Mouse (Mus musculus): Measurements from ENCODE around the gene Tas2r119.
"Not testable (repeated sequence)": the region's sequence is repeated elsewhere in the genome, so short reads cannot be mapped to it uniquely, and the experiment has no call there.

Tas2r119 gene

DNA sequence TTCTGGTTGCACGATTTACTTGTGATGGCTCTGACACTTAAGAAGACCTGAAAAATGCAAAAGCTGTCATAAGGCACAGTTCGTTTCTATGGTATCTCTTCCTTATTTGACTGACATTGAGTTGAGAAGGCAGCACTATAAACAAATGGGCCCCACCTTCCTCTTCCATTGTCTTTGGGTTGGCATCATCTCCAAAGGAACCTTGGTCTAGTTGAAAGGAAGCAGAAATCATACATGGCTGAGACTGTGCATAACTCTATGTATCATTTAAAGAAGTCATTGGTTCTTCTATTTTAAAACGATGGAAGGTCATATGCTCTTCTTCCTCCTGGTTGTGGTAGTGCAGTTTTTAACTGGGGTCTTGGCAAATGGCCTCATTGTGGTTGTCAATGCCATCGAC is at the start of gene Tas2r119:
Gene Tas2r119, plus strand, starts transcription at position 301 of the 400 bp plus-strand sequence.
- no peak for DNase-seq

DNA sequence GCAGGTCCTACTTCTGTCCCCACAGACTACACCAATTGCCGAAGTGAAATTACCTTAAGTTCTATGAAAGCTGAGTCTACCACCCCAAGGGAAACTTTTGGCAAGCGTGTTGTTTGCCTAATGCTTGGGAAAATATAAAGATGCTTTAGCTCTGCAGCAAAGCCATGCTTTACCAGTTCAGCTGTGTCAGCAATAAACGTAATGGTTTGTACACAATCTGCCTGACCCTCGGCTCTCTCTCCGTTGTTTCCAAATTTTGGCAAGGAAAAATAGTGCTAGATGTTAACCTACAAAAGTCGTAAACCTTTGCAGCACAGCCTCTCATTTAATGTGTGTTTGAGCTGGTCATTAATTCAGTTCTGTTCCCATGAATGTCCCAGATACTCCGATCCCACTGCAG is 44.8 kb upstream of the Tas2r119 start:
- no peak for DNase-seq

DNA sequence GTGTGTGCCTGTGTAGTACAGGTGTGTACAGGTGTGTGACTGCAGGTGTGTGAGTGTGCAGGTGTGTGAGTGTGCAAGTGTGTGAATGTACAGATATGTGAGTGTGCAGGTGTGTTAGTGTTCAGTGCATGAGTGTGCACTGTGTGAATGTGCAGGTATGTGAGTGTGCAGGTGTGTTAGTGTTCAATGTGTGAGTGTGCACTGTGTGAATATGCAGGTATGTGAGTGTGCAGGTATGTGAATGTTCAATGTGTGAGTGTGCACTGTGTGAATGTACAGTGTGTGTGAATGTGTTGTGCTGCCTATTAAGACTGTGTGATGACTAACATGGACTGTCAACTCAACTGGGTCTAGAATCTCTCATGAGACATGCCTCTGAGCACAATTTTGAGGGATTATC is 35.4 kb upstream of the Tas2r119 start:
- DNase-seq = no peak

DNA sequence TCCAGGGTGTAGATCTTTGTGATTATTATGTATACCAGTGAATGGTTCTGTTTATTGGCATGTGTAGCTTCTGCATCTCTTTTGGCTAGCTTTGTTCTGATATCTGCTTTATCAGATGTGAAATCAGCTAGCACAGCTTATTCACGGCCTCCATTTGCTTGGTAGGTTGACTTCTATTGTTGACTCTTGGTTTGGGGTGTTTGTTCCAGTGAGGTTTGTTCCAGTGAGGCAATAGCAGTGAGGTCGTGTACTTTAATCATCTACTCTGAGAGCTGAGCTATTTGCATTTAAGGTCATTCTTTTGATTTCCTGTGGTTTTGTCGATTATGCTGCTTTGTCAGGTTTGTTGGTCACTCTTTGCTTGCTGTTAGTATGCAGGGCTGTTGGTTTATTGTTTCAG is 32.8 kb upstream of the Tas2r119 start:
- no peak for DNase-seq

DNA sequence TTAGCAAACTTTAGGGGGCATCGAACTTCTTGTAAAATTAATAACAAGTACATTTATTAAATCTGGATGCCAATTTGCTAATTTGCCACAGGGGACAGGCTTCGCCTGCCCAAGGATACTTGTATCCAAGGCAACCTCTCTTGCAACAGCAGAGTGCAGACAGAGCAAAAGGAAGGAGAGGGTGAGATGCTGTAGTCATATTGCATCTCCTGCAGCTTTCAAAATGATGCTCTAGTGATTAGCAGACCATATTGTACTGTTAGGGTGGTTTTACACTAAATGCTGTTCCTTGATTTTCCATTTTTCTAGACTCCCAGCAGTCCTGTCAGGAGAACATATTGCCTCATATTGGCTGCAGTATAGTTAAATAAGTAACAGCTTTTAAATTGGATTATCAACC is 23.7 kb upstream of the Tas2r119 start:
- no peak for DNase-seq

DNA sequence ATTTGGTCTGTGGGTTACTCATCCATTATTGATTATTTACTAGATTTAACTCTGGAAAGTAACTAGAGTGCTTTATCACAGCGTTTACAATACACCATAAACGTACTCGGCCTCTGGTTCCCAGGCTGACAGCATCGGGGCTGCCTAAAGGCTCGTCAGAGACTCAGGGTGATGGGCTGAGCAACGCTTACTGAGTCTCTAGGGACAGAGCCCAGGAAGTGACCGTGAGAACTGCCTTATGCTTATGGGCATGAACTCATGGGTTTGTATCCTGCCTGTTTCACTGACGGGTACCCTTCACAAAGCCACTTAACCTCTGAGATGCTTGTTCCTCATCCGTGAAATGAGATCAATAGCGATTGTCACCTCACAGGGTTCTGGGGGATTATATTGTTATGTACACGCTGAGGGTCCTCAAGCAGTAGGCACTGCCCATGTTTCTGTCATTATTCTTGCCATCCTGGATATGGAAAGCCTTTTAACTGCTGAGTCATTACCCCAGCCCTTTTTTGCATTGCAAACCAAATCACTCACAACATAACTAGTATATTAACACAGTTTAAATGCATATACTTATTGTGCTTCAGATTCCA is 23.1 kb upstream of the Tas2r119 start:
- no peak for DNase-seq

DNA sequence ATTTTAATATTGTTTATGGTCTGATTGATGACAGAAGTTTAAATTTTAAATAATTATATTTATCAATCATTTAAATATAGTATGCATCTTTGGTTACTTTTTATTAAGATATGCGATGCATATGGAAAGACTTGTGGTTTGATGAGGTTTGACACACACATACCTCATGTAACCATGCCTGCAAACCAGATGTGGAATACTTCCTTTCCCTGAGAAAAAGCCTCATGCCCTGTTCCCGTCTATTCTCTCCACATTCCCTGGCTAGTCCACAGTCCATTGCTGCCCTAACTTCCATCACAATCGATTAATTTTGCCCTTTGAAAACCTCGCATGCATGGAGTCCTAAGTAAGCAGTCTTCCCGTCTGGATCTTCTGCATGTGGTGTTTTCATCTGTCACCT is 21.0 kb upstream of the Tas2r119 start:
- no peak for DNase-seq

DNA sequence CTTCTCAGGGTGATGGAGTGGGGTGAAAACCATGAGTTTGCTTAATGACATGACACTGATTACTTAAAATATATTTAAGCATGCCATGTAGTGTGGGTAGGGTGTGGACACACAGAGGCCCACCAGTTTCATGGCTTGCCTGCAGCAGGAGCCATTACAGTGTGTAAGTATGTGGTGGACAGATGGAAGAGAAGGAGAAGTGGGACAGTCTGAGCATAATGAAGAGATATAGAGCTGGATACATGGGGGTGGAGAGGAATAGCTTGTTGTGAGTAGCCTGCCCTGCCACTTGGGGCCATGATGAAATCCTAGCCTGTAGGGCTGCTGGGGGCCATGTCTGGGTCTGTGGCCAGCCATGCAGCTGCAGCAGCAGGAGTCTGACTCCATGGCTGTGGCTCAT is 16.8 kb upstream of the Tas2r119 start:
- DNase-seq = no peak

DNA sequence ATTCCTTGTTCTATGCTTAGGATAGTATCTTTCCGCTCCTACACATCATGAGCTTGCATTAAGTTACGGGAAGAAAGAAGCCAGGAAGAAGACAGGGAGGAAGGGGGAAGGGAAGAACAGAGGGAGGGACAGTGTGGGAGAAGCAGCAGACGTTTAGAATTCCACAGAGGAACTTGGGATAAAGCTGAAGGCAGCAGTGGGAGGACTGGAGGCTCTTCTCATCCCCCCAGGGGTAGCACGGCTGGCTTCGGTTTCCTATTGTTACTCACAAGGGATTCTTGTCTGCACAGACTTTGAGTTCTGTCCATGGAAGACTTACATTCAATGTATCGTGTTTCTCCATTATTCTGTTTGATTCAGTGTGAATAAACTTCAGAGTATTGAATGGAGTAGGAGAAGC is 5.3 kb upstream of the Tas2r119 start:
- DNase-seq = no peak

DNA sequence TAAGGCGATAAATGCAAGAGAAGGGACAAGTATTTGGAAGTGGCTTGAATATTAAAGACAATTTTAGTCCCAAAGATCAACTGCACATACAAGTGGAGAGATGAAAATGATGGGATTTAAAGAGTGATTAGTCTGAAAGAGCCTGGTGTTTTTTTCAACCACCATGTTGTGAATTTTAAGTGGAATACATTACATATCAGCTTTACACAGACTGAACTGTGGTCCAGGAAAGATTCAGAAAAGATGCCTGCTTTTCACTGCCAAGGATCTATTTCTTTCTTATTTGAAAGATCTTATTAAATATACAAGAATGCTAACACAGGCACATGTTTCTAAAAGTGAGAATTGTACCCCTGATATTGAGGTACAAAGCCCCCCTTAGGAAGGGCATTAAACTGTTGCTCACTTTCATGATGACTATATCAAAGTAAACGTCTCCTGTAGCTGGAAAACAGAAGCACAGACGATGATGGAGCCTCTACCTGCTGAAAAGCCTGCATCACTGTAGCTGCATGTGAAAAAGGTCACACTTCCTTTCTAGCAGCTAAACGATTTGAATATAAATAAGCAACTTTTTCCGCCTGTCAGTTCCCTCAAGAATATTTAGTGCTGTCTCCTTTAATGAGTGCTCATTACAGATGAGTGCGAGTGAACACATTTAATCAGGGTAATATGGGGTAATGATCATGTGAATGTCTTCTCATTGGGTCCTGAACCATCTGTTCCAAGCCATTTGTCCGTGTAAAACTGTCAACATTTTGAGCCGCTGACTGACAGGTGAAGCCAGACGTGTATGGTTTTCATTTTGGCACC is 4.7 kb upstream of the Tas2r119 start:
- no peak for DNase-seq

DNA sequence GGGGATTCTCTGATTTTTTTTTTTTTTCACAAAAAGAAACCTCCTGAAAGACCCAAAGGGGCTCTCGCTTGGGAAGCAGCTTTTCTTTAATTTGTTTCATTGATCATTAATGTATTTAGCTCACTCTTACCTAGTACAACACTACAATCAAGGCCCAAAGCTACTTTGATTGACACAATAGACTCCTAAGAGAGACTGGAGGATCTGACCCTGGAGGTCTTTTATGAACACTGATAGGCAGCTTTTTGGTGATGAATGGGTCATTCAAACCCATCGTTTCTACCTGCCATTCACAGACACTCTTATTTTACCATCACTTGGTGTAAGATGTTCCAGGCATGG is 4.1 kb upstream of the Tas2r119 start:
- no peak for DNase-seq

DNA sequence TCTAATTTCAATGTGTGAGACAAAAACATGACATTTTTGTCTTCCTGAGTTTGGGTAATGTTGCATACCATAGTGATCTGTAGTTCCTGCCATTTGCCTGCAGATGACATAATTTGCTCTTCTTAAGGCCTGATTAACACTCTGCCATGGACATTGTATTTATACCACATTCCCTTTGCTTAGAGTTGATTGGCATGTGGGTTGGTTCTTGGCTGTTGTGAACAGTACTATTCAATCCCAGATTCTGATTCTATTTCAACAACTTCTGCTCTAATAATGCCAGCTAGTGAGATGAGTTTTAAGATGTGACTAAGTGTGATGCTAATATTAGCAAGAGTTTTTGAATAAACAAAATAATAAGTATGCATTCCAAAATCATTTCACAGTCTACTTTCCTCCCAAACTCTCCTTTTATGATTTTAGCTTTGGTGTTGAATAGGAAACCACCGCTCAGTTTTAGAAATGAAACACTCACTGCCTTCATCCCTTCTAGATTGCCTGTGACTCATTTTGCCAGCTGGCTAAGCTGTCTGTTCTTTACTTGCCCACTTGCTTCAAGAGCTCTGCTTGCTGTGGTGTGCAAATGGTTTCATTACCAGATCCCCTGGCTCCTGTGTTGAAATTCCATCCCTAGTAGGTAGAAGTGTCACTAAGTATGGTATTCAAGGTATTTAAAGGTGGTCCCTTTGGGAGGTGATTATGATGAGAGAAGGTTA is 3.1 kb downstream of the Tas2r119 start:
- DNase-seq = no peak

DNA sequence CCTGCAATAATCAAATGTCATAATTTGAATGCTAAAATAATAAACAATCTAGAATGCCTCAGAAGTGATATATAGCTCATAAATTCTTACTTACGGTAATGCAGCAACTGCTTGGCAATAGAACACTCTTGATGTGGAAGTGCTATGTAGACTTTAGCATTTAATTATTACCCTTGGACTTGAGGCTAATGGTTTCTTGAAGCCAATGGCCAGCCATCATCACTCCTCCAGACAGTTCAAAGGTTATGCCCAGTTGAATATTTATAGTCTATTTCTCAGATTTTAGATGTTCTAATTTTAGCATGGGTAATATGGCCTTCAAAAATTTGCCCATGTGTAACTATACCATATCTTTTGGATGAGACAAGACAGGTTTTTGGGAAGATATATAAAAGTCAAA is 4.9 kb downstream of the Tas2r119 start:
- DNase-seq = no peak

DNA sequence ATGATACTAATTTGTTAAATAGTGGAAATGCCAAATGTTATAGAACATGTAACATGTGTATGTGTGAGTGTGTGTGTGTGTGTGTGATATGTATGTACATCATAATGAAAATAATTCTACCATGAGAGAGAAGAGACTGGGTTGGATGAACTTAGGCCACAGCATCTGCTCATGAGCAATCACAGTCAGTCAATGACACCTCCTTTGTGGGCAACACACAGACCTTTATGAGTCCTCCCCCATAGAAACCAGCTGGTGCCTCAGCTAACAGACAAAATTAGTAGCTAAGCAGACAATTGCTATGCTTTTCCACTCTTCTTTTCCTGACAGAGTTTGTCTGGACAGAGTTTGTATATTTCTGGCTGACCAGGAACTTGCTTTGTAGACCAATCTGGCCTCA is 7.9 kb downstream of the Tas2r119 start:
- DNase-seq = no peak

DNA sequence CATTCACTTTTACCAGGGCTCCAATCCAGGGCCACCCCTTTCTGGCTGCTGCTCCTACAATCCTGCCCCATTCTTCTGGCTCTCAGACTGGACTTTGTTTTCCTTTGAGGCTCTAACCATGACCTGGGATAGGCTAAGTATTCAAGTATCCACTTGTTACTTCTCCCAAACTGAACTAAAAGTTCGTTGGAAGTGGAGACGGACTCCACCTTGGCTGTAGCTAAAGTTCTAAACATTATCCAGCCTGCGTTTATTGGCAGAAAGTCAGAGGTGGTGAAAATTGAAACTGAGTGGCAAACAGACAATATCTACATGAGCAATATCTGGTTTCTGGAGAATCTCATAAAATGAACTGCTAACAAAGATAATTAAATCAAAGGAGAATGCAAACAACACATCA is 12.8 kb downstream of the Tas2r119 start:
- DNase-seq = peak; percentile 19 to 39

DNA sequence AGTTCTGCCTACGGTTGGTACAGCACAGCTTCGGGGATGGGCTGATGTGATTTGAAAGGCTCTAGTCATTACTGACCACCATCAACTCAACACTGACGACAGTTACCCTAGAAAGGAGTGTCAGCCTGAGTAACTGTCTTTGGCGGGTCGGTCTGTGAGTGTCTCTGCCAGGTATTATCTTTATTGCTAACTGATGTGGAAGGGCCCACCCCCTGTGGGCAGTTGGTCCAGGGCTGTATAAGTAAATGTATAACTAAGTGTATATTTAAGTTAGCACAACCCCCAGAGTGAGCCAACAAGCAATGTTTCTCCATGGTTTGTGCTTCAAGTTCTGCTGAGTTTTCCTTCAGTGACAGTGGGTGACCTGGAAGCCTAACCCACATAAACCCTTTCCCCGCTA is 13.3 kb downstream of the Tas2r119 start:
- peak in 1 of 2 experiments; percentile 4 for DNase-seq

DNA sequence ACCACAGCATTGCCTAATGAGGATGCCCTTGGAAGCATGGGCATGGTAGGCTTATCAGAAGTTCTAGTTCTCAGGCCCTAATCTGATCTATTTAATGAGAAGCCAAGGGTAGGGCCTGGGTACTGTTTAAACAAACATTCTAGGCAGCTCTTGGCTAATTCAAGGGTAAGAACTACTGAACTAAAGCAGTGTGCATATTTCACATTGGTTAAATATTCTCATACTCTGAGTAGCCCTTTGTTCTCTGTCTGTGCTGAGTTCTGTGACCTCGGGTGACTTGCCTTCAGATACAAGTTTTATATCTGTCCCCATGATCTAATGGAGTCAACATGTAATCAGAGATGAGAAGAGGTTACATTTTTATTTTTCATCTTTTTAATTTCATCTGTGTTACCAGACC is 15.9 kb downstream of the Tas2r119 start:
- DNase-seq = peak; percentile 40 to 56

DNA sequence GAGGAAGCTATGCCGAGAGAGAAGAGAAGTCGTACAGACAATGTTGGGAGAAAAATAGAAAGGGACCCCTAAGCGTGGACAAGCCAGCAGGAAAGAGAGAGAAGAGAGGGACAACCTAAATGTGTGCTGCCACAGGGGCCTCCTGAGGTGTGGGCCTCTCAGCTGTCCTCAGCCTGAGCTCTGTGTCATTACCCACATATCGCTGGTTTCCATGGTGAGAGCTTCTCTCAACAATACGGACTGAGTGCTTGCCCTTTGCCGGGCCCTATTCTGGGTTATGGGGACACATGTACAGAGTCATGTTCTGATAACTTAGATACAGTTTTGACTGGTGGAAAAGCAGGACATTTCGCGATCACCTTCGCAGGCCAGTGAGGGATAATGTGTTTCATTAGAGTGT is 21.0 kb downstream of the Tas2r119 start:
- DNase-seq = no peak

DNA sequence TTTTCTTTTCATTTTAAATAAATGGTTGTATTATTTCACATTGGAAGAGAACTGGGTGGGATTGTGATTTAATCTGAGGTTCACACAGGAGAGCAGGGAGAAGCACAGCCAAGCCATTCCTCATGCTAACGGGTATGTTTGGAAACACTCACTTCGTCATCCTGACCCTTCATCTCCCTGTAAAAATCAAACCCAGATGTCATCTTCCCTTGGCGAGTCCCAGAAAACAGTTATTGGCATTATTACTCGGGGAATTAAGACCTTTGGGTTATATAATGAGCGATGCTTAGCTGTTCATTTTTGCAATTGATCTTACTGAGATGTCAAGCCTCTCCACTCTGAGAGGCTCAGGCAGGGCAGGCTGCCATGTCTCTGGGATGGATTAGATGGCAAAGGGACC is 21.5 kb downstream of the Tas2r119 start:
- DNase-seq = no peak

DNA sequence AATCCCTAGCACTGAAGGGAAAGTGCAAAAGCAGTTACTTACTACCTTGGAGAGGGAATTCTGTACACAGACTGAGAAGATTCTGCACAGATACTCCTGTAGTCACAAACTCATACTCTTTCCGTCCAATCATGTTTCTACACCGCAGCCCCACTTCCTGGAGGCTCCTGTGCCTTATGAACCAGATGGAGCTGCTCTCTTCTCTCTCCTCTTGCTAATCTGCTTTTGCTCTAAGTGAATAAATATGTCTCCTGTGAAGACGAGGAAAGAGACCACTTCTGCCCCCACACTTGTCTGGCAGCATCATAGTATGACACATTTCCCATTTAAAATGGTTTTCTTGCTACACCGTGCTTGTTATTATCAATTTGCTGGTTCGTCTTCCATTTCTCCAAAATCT is 26.2 kb downstream of the Tas2r119 start:
- DNase-seq = no peak

DNA sequence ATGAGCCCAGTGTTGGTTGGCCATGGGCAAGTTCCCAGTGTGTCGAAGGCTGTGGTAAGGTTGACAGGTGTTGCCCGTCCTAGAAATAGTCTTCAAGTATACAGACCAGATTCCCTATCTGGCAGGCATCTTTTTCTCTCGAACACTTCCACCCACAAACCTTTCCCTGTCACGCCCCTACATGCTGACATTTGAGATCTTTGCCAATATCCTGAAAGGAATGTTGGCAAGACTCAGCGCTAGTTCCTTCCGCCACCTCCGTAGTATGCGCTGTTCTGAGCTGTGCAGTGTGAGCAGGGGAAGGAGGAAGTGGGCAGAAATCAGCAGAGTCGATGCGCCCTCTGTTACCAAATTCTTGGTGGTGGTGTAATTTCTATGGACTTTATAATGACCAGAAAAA is 27.8 kb downstream of the Tas2r119 start:
- DNase-seq = no peak

DNA sequence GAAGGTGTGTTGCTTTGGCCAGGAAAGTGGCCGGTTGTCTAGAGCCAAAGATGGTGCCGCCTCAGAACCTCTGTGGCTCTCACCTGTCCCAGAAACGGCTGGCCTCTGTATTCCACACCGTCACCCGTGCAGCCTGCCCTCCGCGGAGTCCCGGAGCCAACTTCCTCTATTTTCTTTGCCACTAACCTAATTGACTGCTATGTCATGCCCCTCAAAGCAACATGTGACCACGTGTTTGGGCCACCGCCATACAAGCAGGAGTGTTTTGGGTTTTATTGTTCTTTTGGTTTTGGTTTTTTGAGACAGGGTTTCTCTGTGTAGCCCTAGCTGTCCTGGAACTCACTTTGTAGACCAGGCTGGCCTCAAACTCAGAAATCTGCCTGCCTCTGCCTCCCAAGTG is 37.6 kb downstream of the Tas2r119 start:
- DNase-seq = not testable (repeated sequence)

DNA sequence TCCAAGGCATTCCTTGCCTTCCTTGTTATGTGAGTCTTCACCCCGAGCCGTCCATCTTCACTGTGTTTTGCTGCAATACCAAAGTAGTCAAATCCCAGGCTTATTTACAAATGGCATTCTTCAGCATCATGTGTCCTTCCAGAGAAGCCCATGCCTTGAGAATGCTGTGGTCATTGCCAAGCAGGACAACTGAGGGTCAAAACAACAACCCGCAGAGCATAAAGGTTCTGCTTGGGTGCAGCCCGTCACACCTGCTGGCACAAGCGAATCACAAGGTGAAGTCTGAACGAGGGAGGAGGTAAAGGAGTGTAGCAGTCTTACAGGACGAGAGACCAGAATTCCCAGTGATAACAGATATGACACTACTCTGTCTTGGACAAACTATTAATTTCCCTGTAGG is 45.9 kb downstream of the Tas2r119 start:
- peak; percentile 70 to 90 for DNase-seq

DNA sequence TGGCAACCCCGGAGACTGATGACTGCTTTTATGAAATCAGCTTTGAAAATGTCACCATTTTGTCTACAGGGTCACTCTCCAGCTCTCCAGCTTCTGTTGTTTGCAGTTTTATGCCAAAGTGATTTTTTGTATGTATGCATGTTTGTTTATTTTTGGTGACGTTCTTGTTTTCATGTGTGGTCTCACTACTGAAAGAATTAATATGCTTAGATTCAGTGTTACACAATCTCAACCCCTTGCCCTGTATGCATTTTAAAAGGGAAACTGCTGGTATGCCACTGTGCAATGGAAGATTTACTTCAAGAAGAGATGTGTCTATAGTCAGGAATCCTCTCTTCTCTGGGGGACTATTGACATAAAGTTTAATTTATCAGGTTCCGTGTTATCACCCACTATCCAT is 48.3 kb downstream of the Tas2r119 start:
- DNase-seq = no peak

All from kidney, postnatal 25 days (tissue).